Mouse (Mus musculus): Measurements from ENCODE around the gene Cfap73. TPM values are rescaled to one million over a fixed set of nuclear protein-coding genes. Genes with fewer than 3 reads are reported as not detected.
A peak's percentile ranks its signal among the peaks of the same experiment; 100 is the strongest.

Gene Cfap73
- polyA plus RNA-seq, 1 experiment from 2014 or later: not detected

DNA sequence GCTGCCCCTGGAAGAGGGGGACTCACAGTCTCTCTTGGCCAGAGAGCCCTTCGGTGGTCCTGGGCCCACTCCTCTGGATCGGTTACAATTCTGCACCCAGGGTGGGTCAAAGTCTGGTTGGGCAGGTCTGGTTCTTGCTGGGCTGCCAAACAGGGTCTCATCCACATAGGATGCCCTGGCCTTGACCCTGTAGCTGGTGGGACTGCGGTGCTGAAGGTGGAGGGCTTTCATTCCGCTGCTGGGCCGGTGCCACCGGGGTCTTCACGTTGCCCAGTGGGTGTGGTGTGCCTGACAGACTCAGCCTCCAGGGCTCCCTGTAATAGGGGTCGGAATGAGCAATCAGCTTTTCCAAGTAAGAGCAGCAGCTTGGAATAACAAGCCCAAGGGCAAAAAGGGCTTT is 22.6 kb downstream of the Cfap73 start:
- peaks cover 40% of the 10 kb centered on the region for H3K79me2 ChIP-seq (ENCODE audit: inconsistent target)
- peak overlapping the region; percentile 88 for H3K4me3 ChIP-seq (ENCODE audit: inconsistent target)
- no peak overlapping the region for H3K27ac ChIP-seq
- no peaks in the 10 kb centered on the region for H3K36me3 ChIP-seq (ENCODE audit: inconsistent target)
- 84% methylated on average over 8 of the region's 8 CpGs for WGBS (ENCODE audit: missing documents)

DNA sequence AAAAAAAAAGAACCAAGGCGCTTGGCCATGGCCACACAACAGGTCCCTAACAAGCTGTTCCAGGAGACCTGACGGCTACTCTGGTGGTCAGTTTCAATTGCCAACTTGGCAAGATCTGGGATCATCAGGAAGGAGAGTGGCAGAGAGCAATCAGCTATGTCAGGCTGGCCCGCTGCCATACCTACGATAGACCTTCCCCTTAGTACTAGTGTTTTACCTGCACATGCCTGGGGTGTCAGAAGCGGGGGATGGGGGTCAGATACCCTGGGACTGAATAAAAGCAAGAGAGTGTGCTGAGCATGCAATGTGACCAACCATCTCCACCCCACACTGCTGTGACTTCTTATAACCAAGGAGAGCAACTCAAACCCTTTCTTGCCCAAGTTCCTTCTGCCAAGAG is 23.1 kb downstream of the Cfap73 start:
- Histone ChIP-seq H3K36me3 (ENCODE audit: inconsistent target) (no peaks in the 10 kb centered on the region), H3K27ac (no peak overlapping the region), H3K4me3 (ENCODE audit: inconsistent target) (no peak overlapping the region), H3K79me2 (ENCODE audit: inconsistent target) (peaks cover 35% of the 10 kb centered on the region)
- 83% methylated on average over 3 of the region's 5 CpGs for WGBS (ENCODE audit: missing documents)

DNA sequence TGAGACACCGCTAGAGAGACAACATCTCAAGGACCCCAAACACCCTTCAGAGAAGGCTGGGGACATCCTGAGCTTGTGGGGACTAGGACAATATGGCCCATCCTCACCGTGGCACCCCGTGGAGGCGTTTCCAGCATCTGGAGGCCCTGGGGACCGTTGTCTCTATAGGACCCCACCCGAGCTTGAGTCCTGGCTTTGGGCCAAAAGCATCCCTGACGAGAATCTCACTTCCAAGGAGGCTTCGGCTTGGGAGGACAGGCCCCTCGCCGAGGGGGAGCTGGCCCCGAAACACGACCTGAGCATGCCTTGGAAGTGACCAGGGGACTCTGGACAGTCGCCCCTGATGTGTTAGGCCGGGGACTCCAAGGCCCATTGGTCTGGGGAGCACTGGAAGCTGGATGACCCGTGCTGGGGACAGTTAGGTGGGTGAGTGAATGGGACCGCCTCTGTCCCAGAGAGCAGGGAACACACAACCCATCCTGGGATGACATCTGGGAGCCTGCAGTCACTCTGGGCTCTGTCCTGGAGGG is 24.7 kb downstream of the Cfap73 start:
- H3K27ac ChIP-seq: no peak overlapping the region
- WGBS (ENCODE audit: missing documents): 93% methylated on average over 16 of the region's 16 CpGs
- H3K4me3 ChIP-seq (ENCODE audit: inconsistent target): no peak overlapping the region
- H3K79me2 ChIP-seq (ENCODE audit: inconsistent target): peaks cover 19% of the 10 kb centered on the region
- no peaks in the 10 kb centered on the region for H3K36me3 ChIP-seq (ENCODE audit: inconsistent target)

DNA sequence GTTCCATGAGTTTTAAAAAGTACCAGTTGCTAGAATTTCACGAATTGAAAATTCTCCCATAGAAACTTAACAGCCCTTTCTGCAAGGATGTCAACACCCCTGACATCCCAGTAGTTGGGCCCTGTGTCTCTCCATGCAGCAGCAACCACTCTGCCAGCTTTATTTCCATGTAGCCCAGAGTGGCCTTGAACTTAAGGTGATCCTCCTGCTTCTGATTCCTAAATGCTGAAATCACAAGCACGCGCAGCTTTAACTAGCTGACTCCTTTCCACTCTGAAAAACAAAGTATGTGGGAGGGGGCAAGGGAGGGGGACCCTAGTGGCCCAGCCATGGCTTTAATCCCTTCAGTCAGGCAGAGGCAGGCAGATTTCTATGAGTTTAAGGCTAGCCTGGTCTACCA is 26.7 kb downstream of the Cfap73 start:
- Histone ChIP-seq H3K36me3 (ENCODE audit: inconsistent target) (no peaks in the 10 kb centered on the region), H3K4me3 (ENCODE audit: inconsistent target) (no peak overlapping the region), H3K27ac (no peak overlapping the region), H3K79me2 (ENCODE audit: inconsistent target) (peaks cover 9% of the 10 kb centered on the region; the same call in 1 of the 2 replicates)
- WGBS (ENCODE audit: missing documents): 100% methylated on average over 3 of the region's 3 CpGs

DNA sequence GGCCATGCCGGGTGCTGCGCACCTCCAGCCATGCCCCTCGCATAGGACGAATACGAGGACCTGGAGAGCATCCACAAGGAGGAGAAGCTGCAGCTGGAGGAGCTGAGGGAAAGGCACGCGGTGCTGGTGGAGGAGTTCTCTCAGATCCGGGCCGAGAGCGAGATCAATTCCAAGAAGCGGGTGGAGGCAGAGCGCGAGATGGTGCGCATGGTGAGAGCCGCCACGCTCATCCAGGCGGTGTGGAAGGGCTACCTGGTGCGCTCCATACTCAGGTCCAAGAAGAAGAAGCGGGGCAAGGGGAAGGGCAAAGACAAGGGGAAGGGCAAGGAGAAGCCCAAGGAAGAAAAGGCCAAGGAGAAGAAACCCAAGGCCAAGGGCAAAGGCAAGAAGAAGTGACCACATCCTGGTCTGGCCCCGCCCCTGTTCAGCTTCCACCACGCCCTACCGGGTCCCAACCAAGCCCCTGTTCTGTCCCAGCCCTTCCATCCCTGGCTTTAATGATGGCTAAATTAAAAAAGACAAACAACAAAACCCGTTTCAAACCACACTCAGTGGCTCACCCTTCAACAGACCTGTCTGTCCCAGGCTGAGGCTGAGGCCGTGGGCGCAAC is 27.3 kb downstream of the Cfap73 start:
- Histone ChIP-seq H3K27ac (no peak overlapping the region), H3K36me3 (ENCODE audit: inconsistent target) (no peaks in the 10 kb centered on the region), H3K79me2 (ENCODE audit: inconsistent target) (peaks cover 8% of the 10 kb centered on the region; the same call in 1 of the 2 replicates), H3K4me3 (ENCODE audit: inconsistent target) (no peak overlapping the region)
- 87% methylated on average over 25 of the region's 25 CpGs for WGBS (ENCODE audit: missing documents)

DNA sequence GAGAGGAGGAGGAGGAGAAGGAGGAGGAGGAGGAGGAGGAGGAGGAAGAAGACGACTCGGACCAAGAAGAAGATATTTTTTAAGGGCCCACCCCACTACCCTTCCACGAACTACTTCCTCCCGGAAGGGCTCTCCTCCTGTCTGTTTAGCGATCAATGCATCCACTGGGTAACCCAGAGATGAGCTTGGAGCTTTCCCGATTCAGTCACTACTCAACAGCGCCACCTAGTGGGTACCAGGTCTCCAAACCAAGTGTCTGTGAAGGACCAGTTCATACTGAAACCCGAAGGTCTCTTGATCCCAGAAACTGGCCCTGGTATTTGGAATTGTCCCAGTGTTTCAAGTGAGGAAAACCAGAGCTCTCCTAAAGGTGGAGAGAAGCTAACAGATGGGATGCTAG is 28.3 kb downstream of the Cfap73 start:
- Histone ChIP-seq H3K79me2 (ENCODE audit: inconsistent target) (no peaks in the 10 kb centered on the region), H3K27ac (no peak overlapping the region), H3K36me3 (ENCODE audit: inconsistent target) (no peaks in the 10 kb centered on the region), H3K4me3 (ENCODE audit: inconsistent target) (peak overlapping the region; percentile 18; the same call in 1 of the 2 replicates)
- 2% methylated on average over 6 of the region's 8 CpGs for WGBS (ENCODE audit: missing documents)

DNA sequence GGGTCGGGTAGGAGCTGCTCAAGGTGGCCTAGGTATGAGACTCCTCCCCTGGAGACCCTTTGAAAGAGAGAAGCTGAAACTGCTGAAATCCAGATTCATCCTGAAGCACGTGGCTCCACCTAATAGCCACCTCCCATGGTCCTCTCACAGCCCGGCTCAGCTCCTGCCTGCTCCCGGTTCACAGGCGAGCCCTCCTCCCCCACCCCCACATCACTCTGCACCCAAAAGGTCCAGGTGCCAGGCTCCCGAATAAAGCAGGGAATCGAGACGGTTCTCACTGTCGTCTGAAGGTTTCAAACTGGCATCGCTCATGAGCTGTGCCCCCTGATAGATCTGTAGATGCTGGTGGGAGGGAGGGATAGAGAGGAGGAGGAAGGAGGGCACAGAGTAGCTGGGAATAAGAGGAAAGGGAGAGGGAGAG is 28.8 kb downstream of the Cfap73 start:
- Histone ChIP-seq H3K79me2 (ENCODE audit: inconsistent target) (no peaks in the 10 kb centered on the region), H3K27ac (no peak overlapping the region), H3K36me3 (ENCODE audit: inconsistent target) (no peaks in the 10 kb centered on the region), H3K4me3 (ENCODE audit: inconsistent target) (peak overlapping the region; percentile 18; the same call in 1 of the 2 replicates)
- 12% methylated on average over 10 of the region's 10 CpGs for WGBS (ENCODE audit: missing documents)

DNA sequence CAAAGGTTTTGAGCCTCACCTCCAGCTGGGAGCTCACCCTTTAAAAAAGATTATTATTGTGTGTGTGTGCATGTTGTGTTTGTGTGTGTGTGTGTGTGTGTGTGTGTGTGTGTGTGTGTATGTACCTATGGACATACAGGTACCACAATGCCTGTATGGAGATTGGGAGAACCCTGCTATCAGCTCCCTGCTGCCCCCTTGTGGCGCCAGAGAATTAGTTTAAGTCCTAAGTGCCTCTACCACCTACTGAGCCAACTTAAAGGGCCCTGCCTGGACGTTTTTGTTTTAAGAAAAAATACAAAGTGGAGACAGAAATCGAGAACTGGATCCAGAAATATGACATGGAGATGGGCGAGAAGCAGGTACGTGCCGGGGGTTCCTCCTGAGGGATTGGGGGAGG is 29.2 kb downstream of the Cfap73 start:
- no peaks in the 10 kb centered on the region for H3K36me3 ChIP-seq (ENCODE audit: inconsistent target)
- H3K79me2 ChIP-seq (ENCODE audit: inconsistent target): no peaks in the 10 kb centered on the region
- WGBS (ENCODE audit: missing documents): 3% methylated on average over 6 of the region's 6 CpGs
- H3K27ac ChIP-seq: no peak overlapping the region
- peak overlapping the region; percentile 18; the same call in 1 of the 2 replicates for H3K4me3 ChIP-seq (ENCODE audit: inconsistent target)

DNA sequence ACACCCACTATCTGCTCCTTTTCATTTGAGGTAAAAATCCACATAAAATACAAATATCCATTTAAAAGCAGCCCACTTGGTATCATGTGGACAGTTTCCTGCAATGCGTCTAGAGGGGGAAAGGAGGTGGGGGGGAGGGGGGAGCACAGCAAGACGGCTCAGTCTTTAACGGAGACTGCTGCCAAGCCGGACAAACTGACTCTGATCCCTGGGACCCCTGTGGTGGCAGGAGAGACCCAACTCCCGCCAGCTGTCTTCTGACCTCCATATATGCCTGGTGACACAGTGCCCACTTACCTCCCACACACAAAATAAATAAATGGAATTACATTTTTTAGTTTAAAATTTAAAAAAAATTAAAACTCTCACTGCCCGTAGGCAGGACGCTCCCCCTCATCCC is 30.5 kb downstream of the Cfap73 start:
- Histone ChIP-seq H3K79me2 (ENCODE audit: inconsistent target) (no peaks in the 10 kb centered on the region), H3K4me3 (ENCODE audit: inconsistent target) (no peak overlapping the region), H3K27ac (no peak overlapping the region), H3K36me3 (ENCODE audit: inconsistent target) (no peaks in the 10 kb centered on the region)
- 93% methylated on average over 6 of the region's 7 CpGs for WGBS (ENCODE audit: missing documents)

DNA sequence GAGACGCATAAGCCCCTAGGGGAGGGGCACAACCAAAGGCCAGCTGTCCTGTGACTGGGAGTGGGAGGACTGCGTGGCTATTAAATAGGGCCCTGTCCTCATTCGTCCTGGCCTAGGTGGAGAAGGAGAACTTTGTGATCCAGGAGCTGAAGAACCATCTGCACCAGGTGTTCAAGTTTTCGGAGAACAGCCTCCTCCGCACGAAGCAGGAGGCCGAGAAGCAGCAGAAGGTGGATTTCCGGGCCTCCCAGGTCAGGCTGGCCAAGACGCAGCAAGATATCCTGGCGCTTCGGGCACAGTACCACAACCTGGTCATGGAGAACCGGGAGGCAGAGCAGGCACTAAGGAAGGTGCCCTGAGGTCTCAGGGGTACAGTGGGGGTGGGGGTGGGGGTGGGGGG is 31.8 kb downstream of the Cfap73 start:
- no peaks in the 10 kb centered on the region for H3K36me3 ChIP-seq (ENCODE audit: inconsistent target)
- H3K79me2 ChIP-seq (ENCODE audit: inconsistent target): no peaks in the 10 kb centered on the region
- no peak overlapping the region for H3K4me3 ChIP-seq (ENCODE audit: inconsistent target)
- 97% methylated on average over 11 of the region's 12 CpGs for WGBS (ENCODE audit: missing documents)
- H3K27ac ChIP-seq: no peak overlapping the region

DNA sequence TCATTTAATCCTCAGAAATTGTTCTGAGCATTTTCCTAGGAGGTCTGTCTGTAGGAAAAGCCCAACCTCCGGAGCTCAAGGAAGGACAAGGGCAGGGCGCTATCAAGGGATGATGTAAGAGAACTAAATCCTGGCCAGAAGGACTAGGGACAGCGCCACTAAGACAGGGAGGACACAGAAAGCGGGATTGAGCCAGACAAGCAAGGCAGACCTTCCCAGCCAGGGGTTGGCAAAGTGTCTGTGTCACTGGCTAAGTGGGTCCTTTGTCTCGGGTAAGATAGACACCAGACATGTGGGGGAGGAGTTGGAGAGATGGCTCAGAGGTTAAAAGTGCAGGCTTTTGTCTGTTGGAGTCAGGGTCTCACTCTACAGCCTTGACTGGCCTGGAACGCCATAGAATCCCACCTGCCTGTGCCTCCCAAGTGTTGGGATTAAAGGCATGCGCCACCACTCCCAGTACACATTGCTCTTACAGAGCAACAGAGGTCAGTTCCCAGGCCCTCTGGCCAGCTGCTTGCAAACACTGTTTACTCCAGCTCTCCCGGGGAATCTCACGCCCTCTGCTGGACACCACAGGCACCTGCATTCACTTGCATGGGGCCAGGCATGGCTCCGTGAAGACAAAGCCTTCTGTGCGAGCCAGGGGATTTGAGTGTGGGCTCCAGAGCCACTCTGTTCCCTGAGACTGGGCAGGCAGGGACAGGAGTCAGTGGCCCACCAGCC is 32.9 kb downstream of the Cfap73 start:
- H3K27ac ChIP-seq: no peak overlapping the region
- H3K36me3 ChIP-seq (ENCODE audit: inconsistent target): no peaks in the 10 kb centered on the region
- no peaks in the 10 kb centered on the region for H3K79me2 ChIP-seq (ENCODE audit: inconsistent target)
- H3K4me3 ChIP-seq (ENCODE audit: inconsistent target): no peak overlapping the region
- 82% methylated on average over 11 of the region's 11 CpGs for WGBS (ENCODE audit: missing documents)

DNA sequence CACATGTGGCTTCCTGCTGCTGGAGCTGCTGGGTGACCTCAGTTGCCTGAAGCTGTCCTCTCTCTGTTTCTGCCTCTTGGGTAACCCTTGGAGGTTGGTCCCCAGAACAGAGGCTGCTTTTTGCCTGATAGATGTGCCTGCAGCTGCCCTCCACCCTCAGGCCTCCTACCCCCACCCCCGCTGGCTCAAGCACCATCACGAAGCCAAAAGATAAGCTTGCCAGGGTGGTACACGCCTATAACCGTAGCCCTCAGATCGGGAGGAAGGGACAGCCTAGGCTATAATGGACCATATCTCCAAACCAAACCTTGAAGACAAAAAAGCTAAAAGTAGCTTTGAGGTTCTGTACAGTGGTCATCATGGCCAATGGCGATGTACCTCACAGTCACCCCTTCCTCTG is 34.4 kb downstream of the Cfap73 start:
- no peaks in the 10 kb centered on the region for H3K79me2 ChIP-seq (ENCODE audit: inconsistent target)
- no peaks in the 10 kb centered on the region for H3K36me3 ChIP-seq (ENCODE audit: inconsistent target)
- WGBS (ENCODE audit: missing documents): 88% methylated on average over 6 of the region's 6 CpGs
- no peak overlapping the region for H3K27ac ChIP-seq
- H3K4me3 ChIP-seq (ENCODE audit: inconsistent target): no peak overlapping the region

DNA sequence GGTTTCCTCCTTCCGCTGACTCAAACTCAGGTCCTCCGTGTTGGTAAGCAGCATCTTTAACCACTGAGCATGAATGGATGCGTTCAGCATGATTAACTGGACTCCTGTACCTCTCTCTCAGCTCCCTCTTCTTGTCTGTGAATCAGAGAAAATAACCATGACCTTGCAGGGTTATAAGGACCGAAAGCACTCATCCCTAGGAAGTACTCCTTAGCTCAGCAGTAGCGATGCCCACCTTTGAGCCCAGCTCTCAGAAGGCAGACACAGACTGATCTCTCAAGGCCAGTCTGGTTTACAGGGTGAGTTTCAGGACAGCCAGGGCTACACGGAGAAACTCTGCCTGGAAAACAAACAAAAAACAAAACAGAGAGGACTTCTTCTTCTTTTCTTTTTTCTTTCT is 39.5 kb downstream of the Cfap73 start:
- 95% methylated on average over 5 of the region's 6 CpGs for WGBS (ENCODE audit: missing documents)
- Histone ChIP-seq H3K79me2 (ENCODE audit: inconsistent target) (no peaks in the 10 kb centered on the region), H3K4me3 (ENCODE audit: inconsistent target) (no peak overlapping the region), H3K36me3 (ENCODE audit: inconsistent target) (no peaks in the 10 kb centered on the region), H3K27ac (no peak overlapping the region)

DNA sequence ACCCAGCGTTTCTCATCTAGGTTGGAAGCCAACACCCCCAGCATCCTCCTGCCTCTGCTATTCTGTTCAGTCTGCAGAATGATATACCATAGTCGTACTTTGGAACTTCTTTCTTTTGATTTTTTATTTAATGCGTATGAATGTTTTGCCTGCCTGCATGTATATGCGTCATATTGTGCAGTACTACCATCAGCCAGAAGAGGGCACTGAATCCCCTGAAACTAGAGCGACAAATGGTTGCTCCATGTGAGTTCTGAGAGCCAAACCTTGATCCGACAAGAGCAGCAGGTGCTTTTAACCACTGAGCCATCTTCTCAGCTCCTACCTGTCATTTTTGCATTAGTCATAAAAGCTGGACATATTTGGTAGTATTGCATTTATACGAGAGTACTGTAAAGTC is 41.9 kb downstream of the Cfap73 start:
- H3K36me3 ChIP-seq (ENCODE audit: inconsistent target): no peaks in the 10 kb centered on the region
- 79% methylated on average over 6 of the region's 7 CpGs for WGBS (ENCODE audit: missing documents)
- H3K4me3 ChIP-seq (ENCODE audit: inconsistent target): no peak overlapping the region
- peaks cover 11% of the 10 kb centered on the region; the same call in 1 of the 2 replicates for H3K79me2 ChIP-seq (ENCODE audit: inconsistent target)
- H3K27ac ChIP-seq: no peak overlapping the region

DNA sequence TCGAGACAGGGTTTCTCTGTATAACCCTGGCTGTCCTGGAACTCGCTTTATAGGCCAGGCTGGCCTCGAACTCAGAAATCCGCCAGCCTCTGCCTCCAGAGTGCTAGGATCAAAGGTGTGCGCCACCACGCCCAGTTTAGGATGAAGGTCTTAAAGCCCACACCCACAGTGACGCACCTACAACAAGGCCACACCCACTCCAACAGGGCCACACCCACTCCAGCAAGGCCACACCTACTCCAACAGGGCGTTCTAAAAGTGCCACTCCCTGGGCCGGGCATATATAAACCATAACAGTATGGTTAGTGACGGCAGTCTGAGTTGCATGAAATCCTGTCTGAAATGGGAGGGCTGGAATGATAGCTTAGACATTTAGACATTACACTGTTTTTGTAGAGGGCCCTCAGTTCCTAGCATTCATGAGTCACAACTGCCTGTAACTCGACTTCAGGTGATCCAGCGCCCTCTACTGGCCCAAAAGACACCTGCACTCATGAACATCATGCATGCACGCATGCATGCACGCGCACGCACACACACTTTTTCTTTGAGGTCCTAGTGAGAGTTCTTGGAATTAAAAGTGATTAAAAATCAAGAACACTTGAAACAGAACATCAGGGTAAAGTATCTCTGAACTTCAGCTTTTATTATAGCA is 43.6 kb downstream of the Cfap73 start:
- no peak overlapping the region for H3K27ac ChIP-seq
- H3K36me3 ChIP-seq (ENCODE audit: inconsistent target): no peaks in the 10 kb centered on the region
- 84% methylated on average over 16 of the region's 16 CpGs for WGBS (ENCODE audit: missing documents)
- H3K79me2 ChIP-seq (ENCODE audit: inconsistent target): peaks cover 17% of the 10 kb centered on the region; the same call in 1 of the 2 replicates
- H3K4me3 ChIP-seq (ENCODE audit: inconsistent target): no peak overlapping the region
